Mouse (Mus musculus) embryonic facial prominence, embryonic 14.5 days (tissue): ENCODE measurements around the gene Zfp655. TPM values are rescaled to one million over a fixed set of nuclear protein-coding genes. Genes with fewer than 3 reads are reported as not detected.
"Not testable (repeated sequence)": the region's sequence is repeated elsewhere in the genome, so short reads cannot be mapped to it uniquely, and the experiment has no call there.

Source experiments
- ATAC-seq: fragments of 200-750 bp; cut with Nextera tagmentation; 2 replicates; pipeline ENCODE4 v1.8.0; 2017; ENCODE audit warnings: low read depth, moderate number of reproducible peaks, moderate TSS enrichment
- DNase-seq: peaks from one replicate; pipeline ENCODE4 v3.0.0-alpha.2; 2015; ENCODE audit warnings: low spot score
- H3K27ac ChIP-seq: fragments of 300-500 bp; sonication (generic); replicated peaks from 2 replicates; pipeline ENCODE4 v1.5.1; 2014; ENCODE audit warnings: low read depth, mild to moderate bottlenecking, low read length, moderate library complexity
- H3K27me3 ChIP-seq: fragments of 300-500 bp; sonication (generic); replicated peaks from 2 replicates; pipeline ENCODE4 v1.6.1; 2014; ENCODE audit warnings: low read length; ENCODE audit not compliant: control insufficient read depth, insufficient read depth
- H3K36me3 ChIP-seq: fragments of 300-500 bp; sonication (generic); 2 replicates; pipeline ENCODE4 v1.6.1; 2014; ENCODE audit warnings: low read length, mixed read lengths; ENCODE audit not compliant: control insufficient read depth, insufficient read depth
- H3K4me1 ChIP-seq: fragments of 300-500 bp; sonication (generic); 2 replicates; pipeline ENCODE4 v1.6.1; 2014; ENCODE audit warnings: antibody characterized with exemption, low read length; ENCODE audit not compliant: control insufficient read depth, insufficient read depth
- H3K4me2 ChIP-seq: fragments of 300-500 bp; sonication (generic); 2 replicates; pipeline ENCODE4 v1.6.1; 2014; ENCODE audit warnings: low read depth, mild to moderate bottlenecking, low read length, moderate library complexity, mixed read lengths
- H3K4me3 ChIP-seq: fragments of 300-500 bp; sonication (generic); 2 replicates; pipeline ENCODE4 v1.5.1; 2014; ENCODE audit warnings: low read depth, mild to moderate bottlenecking, low read length
- H3K9ac ChIP-seq: fragments of 300-500 bp; sonication (generic); 2 replicates; pipeline ENCODE4 v1.6.1; 2014; ENCODE audit warnings: low read depth, mild to moderate bottlenecking, low read length, moderate library complexity, mixed read lengths
- H3K9me3 ChIP-seq: fragments of 300-500 bp; sonication (generic); 2 replicates; pipeline ENCODE4 v1.6.1; 2016; ENCODE audit warnings: low read length; ENCODE audit not compliant: control insufficient read depth
- WGBS: fragments of 180-500 bp; shearing (Covaris S2); extraction: QIAGEN DNeasy Blood & Tissue Kit; methylation state at CpG from one replicate; pipeline ENCODE4 v1.1.7; 2014; 5-methylcytosine and 5-hydroxymethylcytosine counted together
- polyA plus RNA-seq: library from polyadenylated mRNA; unstranded; fragments of >200 nt; fragmentation: Nextera tagmentation; extraction: Ambion mirVana; gene quantifications from 2 replicates; pipeline ENCODE4 v1.2.1, GENCODE M21; 2014

Zfp655 gene
- polyA plus RNA-seq, 1 experiment from 2014 or later, result 37.2 TPM

GRCm38 (mm10) chr5:145214679-145215078 is 16.8 kb upstream of the Zfp655 start:
- Histone ChIP-seq H3K4me3 (no peak overlapping the region), H3K36me3 (peaks cover 73% of the 10 kb centered on the region), H3K9me3 (no peaks in the 10 kb centered on the region), H3K4me1 (no peaks in the 10 kb centered on the region), H3K9ac (no peak overlapping the region), H3K27me3 (no peaks in the 10 kb centered on the region), H3K27ac (no peak overlapping the region), H3K4me2 (no peak overlapping the region)
- no peak for DNase-seq
- 70% methylated on average over 4 of the region's 4 CpGs for WGBS
- ATAC-seq, result no peak

GRCm38 (mm10) chr5:145217746-145218145 is 13.8 kb upstream of the Zfp655 start:
- Histone ChIP-seq H3K27me3 (no peaks in the 10 kb centered on the region), H3K27ac (no peak overlapping the region), H3K9me3 (no peaks in the 10 kb centered on the region), H3K9ac (no peak overlapping the region), H3K4me2 (no peak overlapping the region), H3K36me3 (peaks cover 70% of the 10 kb centered on the region), H3K4me1 (no peaks in the 10 kb centered on the region), H3K4me3 (no peak overlapping the region)
- DNase-seq (no peak), ATAC-seq (no peak)
- 91% methylated on average over 6 of the region's 6 CpGs for WGBS

- H3K4me1 ChIP-seq, result no peaks in the 10 kb centered on the region
- ATAC-seq, result no peak
- no peak overlapping the region for H3K9ac ChIP-seq
- no peak for DNase-seq
- no peaks in the 10 kb centered on the region for H3K27me3 ChIP-seq
- H3K9me3 ChIP-seq, result no peaks in the 10 kb centered on the region
- H3K4me3 ChIP-seq, result no peak overlapping the region
- peaks cover 65% of the 10 kb centered on the region for H3K36me3 ChIP-seq
- H3K27ac ChIP-seq, result no peak overlapping the region
- WGBS, result 93% methylated on average over 21 of the region's 21 CpGs
- H3K4me2 ChIP-seq, result no peak overlapping the region
Observed at GRCm38 (mm10) chr5:145218206-145218605, 13.3 kb upstream of the Zfp655 start.

GRCm38 (mm10) chr5:145218671-145219070 is 12.8 kb upstream of the Zfp655 start:
- Histone ChIP-seq H3K4me2 (no peak overlapping the region), H3K4me3 (no peak overlapping the region), H3K9me3 (no peaks in the 10 kb centered on the region), H3K27ac (no peak overlapping the region), H3K36me3 (peaks cover 60% of the 10 kb centered on the region), H3K4me1 (no peaks in the 10 kb centered on the region), H3K27me3 (no peaks in the 10 kb centered on the region), H3K9ac (no peak overlapping the region)
- 96% methylated on average over 20 of the region's 20 CpGs for WGBS
- ATAC-seq, result no peak
- no peak for DNase-seq

- H3K9ac ChIP-seq, result no peak overlapping the region
- DNase-seq, result no peak
- no peaks in the 10 kb centered on the region for H3K27me3 ChIP-seq
- H3K36me3 ChIP-seq, result peaks cover 48% of the 10 kb centered on the region
- WGBS, result 92% methylated on average over 8 of the region's 8 CpGs
- no peak overlapping the region for H3K4me2 ChIP-seq
- H3K9me3 ChIP-seq, result no peaks in the 10 kb centered on the region
- no peak overlapping the region for H3K27ac ChIP-seq
- H3K4me1 ChIP-seq, result no peaks in the 10 kb centered on the region
- no peak for ATAC-seq
- H3K4me3 ChIP-seq, result no peak overlapping the region
Observed at GRCm38 (mm10) chr5:145219981-145220380, 11.5 kb upstream of the Zfp655 start.

- DNase-seq (no peak), ATAC-seq (no peak)
- H3K4me2 ChIP-seq, result no peak overlapping the region
- no peaks in the 10 kb centered on the region for H3K27me3 ChIP-seq
- no peaks in the 10 kb centered on the region for H3K4me1 ChIP-seq
- H3K4me3 ChIP-seq, result no peak overlapping the region
- no peak overlapping the region for H3K9ac ChIP-seq
- no peak overlapping the region for H3K27ac ChIP-seq
- no peaks in the 10 kb centered on the region for H3K9me3 ChIP-seq
- peaks cover 40% of the 10 kb centered on the region for H3K36me3 ChIP-seq
- 79% methylated on average over 5 of the region's 5 CpGs for WGBS
Observed at GRCm38 (mm10) chr5:145222840-145223239, 8.7 kb upstream of the Zfp655 start.

- no peaks in the 10 kb centered on the region for H3K4me1 ChIP-seq
- H3K9me3 ChIP-seq, result no peaks in the 10 kb centered on the region
- H3K36me3 ChIP-seq, result peaks cover 34% of the 10 kb centered on the region
- H3K4me2 ChIP-seq, result no peak overlapping the region
- H3K4me3 ChIP-seq, result no peak overlapping the region
- no peak overlapping the region for H3K9ac ChIP-seq
- no peaks in the 10 kb centered on the region for H3K27me3 ChIP-seq
- no peak for ATAC-seq
- H3K27ac ChIP-seq, result no peak overlapping the region
- WGBS, result 86% methylated on average over 12 of the region's 12 CpGs
- no peak for DNase-seq
Observed at GRCm38 (mm10) chr5:145223395-145223794, 8.1 kb upstream of the Zfp655 start.

GRCm38 (mm10) chr5:145226453-145226852 is 5.1 kb upstream of the Zfp655 start:
- no peak for ATAC-seq
- H3K4me3 ChIP-seq, result no peak overlapping the region
- H3K4me1 ChIP-seq, result no peaks in the 10 kb centered on the region
- H3K9ac ChIP-seq, result no peak overlapping the region
- H3K27me3 ChIP-seq, result no peaks in the 10 kb centered on the region
- H3K4me2 ChIP-seq, result no peak overlapping the region
- no peak overlapping the region for H3K27ac ChIP-seq
- no peaks in the 10 kb centered on the region for H3K9me3 ChIP-seq
- H3K36me3 ChIP-seq, result peaks cover 7% of the 10 kb centered on the region
- WGBS, result 62% methylated on average over 2 of the region's 2 CpGs
- DNase-seq, result no peak

GRCm38 (mm10) chr5:145229283-145229682 is 2.2 kb upstream of the Zfp655 start:
- DNase-seq, H3K9ac ChIP-seq, H3K4me1 ChIP-seq, H3K27ac ChIP-seq, H3K27me3 ChIP-seq, H3K36me3 ChIP-seq, ATAC-seq, H3K9me3 ChIP-seq, H3K4me2 ChIP-seq, H3K4me3 ChIP-seq: not testable (repeated sequence)
- WGBS, result 77% methylated on average over 6 of the region's 6 CpGs
